Mouse (Mus musculus) layer of hippocampus, adult 6 months (tissue): Measurements from ENCODE around the gene Gm21905. TPM values are rescaled to one million over a fixed set of nuclear protein-coding genes. Genes with fewer than 3 reads are reported as not detected.

ENCODE experiments used
- long read RNA-seq, 2 experiments: library from polyadenylated mRNA; unstranded; transcript quantifications; one replicate each; pipeline ENCODE4 v2.0.0; 2019 to 2020
- polyA plus RNA-seq: library from polyadenylated mRNA; unstranded; fragments of <200 nt; fragmentation: Nextera tagmentation; gene quantifications from 2 replicates; pipeline ENCODE4 v1.2.3, GENCODE M21; 2021

The Gm21905 gene
- not detected in 2 replicates for polyA plus RNA-seq
- long read RNA-seq, experiment 1: 0 reads
- long read RNA-seq, experiment 2: 0 reads

GRCm38 (mm10) chr5:67946321-67946720, at the start of gene Gm21905:
Gm21905 (minus strand) TSS chr5:67946421.

GRCm38 (mm10) chr5:67941369-67941768, 4.9 kb downstream of the Gm21905 start, which contains the start of gene Gm5108:
Gm5108 (plus strand) TSS chr5:67941669.

Other genes with a start within 250 kb of the Gm21905 start
- gene Atp8a1, start 99.0 kb downstream of the Gm21905 start, polyA plus RNA-seq: 33.6 and 39.3 TPM in 2 replicates
- gene Gm5108, start 4.8 kb downstream of the Gm21905 start, polyA plus RNA-seq: not detected in 2 replicates
- gene Grxcr1, start 85.4 kb upstream of the Gm21905 start, polyA plus RNA-seq: not detected in 2 replicates